Mouse (Mus musculus) brain, embryonic 14.5 days (tissue): ENCODE measurements at regions not wholly inside any gene's neighbourhood (a gene's known extent, or its start where the extent isn't known, plus 50 kb on each side); places are given as distances from the start of the nearest gene placed in this dataset.

Experiments used
- CTCF ChIP-seq: fragments of 200-500 bp; IDR thresholded peaks from 2 replicates; pipeline ENCODE4 v1.5.1; 2012; ENCODE audit warnings: inconsistent platforms, mild to moderate bottlenecking, moderate library complexity, borderline replicate concordance; ENCODE audit not compliant: insufficient read depth, insufficient read length; ENCODE audit errors: extremely low read depth
- POLR2A ChIP-seq: fragments of 200-500 bp; IDR thresholded peaks from 2 replicates; pipeline ENCODE4 v1.6.1; 2012; ENCODE audit warnings: mild to moderate bottlenecking, inconsistent platforms, borderline replicate concordance; ENCODE audit not compliant: poor library complexity, insufficient read depth, insufficient read length, severe bottlenecking; ENCODE audit errors: extremely low read depth

GRCm38 (mm10) chr2:75567131-75567530 is 91.9 kb upstream of the Hnrnpa3 start:
- TF ChIP-seq CTCF (no peak), POLR2A (no peak)
